Mouse (Mus musculus) kidney, embryonic 14.5 days (tissue): ENCODE measurements at regions not wholly inside any gene's neighbourhood (a gene's known extent, or its start where the extent isn't known, plus 50 kb on each side); places are given as distances from the start of the nearest gene placed in this dataset.
"Not testable (repeated sequence)": the region's sequence is repeated elsewhere in the genome, so short reads cannot be mapped to it uniquely, and the experiment has no call there.

Experiments used
- ATAC-seq: fragments of 200-750 bp; cut with Nextera tagmentation; 2 replicates; pipeline ENCODE4 v1.8.0; 2017; ENCODE audit warnings: moderate number of reproducible peaks, mild to moderate bottlenecking, moderate TSS enrichment, moderate library complexity; ENCODE audit not compliant: low FRiP score, low TSS enrichment
- H3K27ac ChIP-seq: fragments of 300-500 bp; sonication (generic); 2 replicates; pipeline ENCODE4 v1.5.1; 2014; ENCODE audit warnings: low read depth, mild to moderate bottlenecking, low read length, moderate library complexity, mixed read lengths
- H3K27me3 ChIP-seq: fragments of 300-500 bp; sonication (generic); 2 replicates; pipeline ENCODE4 v1.6.1; 2014; ENCODE audit warnings: mild to moderate bottlenecking, low read length; ENCODE audit not compliant: control insufficient read depth, insufficient read depth
- H3K36me3 ChIP-seq: fragments of 300-500 bp; sonication (generic); 2 replicates; pipeline ENCODE4 v1.6.1; 2014; ENCODE audit warnings: low read length, mixed read lengths; ENCODE audit not compliant: control insufficient read depth, insufficient read depth
- H3K4me1 ChIP-seq: fragments of 300-500 bp; sonication (generic); 2 replicates; pipeline ENCODE4 v1.6.1; 2014; ENCODE audit warnings: low read length, mixed read lengths; ENCODE audit not compliant: control insufficient read depth, insufficient read depth
- H3K4me2 ChIP-seq: fragments of 300-500 bp; sonication (generic); replicated peaks from 2 replicates; pipeline ENCODE4 v1.6.1; 2014; ENCODE audit warnings: low read depth, mild to moderate bottlenecking, low read length
- H3K4me3 ChIP-seq: fragments of 300-500 bp; sonication (generic); 2 replicates; pipeline ENCODE4 v1.5.1; 2014; ENCODE audit warnings: mild to moderate bottlenecking, low read length
- H3K9ac ChIP-seq: fragments of 300-500 bp; sonication (generic); 2 replicates; pipeline ENCODE4 v1.6.1; 2014; ENCODE audit warnings: low read depth, mild to moderate bottlenecking, low read length, moderate library complexity
- H3K9me3 ChIP-seq: fragments of 300-500 bp; sonication (generic); 2 replicates; pipeline ENCODE4 v1.6.1; 2016; ENCODE audit warnings: low read length; ENCODE audit not compliant: control insufficient read depth
- WGBS: fragments of 180-500 bp; shearing (Covaris S2); extraction: QIAGEN DNeasy Blood & Tissue Kit; methylation state at CpG from one replicate; pipeline ENCODE4 v1.1.7; 2014; 5-methylcytosine and 5-hydroxymethylcytosine counted together

DNA sequence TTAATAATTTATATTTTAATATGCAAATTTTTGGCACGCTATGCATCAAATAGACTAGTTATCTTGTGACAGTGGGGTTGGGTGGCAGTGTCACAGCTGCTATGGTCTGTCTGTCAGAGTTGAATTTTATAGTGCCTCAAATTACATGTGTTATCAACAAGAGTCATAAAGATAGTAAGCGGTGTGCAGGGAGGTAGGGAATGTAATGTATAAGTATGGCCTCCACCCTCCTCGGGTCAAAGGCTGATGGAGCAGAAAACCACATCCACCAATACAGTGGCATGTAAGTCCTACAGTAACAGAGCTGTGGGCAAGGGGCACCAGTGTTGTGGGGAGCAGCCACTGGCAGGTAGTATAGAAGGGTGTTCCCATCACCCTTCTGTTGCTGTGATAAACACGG lies 72.9 kb downstream of the Adra2a start:
- Histone ChIP-seq H3K36me3 (no peaks in the 10 kb centered on the region), H3K27me3 (peaks cover 3% of the 10 kb centered on the region; the same call in 1 of the 2 replicates), H3K9me3 (no peaks in the 10 kb centered on the region), H3K27ac (no peak overlapping the region), H3K4me3 (no peak overlapping the region), H3K4me1 (no peaks in the 10 kb centered on the region), H3K9ac (no peak overlapping the region), H3K4me2 (no peak overlapping the region)
- 57% methylated on average over 4 of the region's 4 CpGs for WGBS
- ATAC-seq: no peak

GRCm38 (mm10) chr19:54117676-54118075 lies 73.7 kb downstream of the Adra2a start:
- WGBS: 25% methylated on average over 11 of the region's 11 CpGs
- ATAC-seq: no peak
- Histone ChIP-seq H3K4me2 (no peak overlapping the region), H3K9ac (no peak overlapping the region), H3K4me1 (no peaks in the 10 kb centered on the region), H3K27me3 (peaks cover 3% of the 10 kb centered on the region; the same call in 1 of the 2 replicates), H3K9me3 (no peaks in the 10 kb centered on the region), H3K4me3 (no peak overlapping the region), H3K27ac (no peak overlapping the region), H3K36me3 (no peaks in the 10 kb centered on the region)

DNA sequence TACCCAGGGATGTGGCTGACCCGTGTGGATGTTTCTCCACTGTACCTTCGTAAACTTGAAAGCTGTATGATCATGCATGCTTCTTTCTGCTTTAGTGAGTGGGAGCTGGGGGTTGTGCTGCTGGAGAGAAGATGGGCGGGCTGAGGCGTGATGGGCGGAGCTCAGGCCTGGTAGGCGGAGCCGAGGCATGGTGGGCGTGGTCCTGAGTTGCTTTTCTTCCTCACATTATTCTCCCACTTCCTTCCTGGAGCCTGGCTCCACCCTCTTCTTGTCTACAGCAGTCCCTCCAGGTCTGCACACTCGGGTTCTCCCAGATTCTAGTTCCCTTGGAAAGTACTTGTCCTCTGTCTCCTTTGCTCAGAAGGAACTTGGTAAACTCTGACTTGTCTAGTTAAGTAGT lies 79.6 kb downstream of the Adra2a start:
- Histone ChIP-seq H3K4me3 (no peak overlapping the region), H3K36me3 (no peaks in the 10 kb centered on the region), H3K9me3 (no peaks in the 10 kb centered on the region), H3K4me2 (no peak overlapping the region), H3K4me1 (no peaks in the 10 kb centered on the region), H3K27me3 (no peaks in the 10 kb centered on the region; the same call in 1 of the 2 replicates), H3K27ac (no peak overlapping the region), H3K9ac (no peak overlapping the region)
- ATAC-seq: no peak
- WGBS: 83% methylated on average over 9 of the region's 9 CpGs

- not testable (repeated sequence) for H3K4me2 ChIP-seq, H3K4me3 ChIP-seq, H3K9me3 ChIP-seq, ATAC-seq, H3K27ac ChIP-seq, H3K4me1 ChIP-seq, H3K27me3 ChIP-seq, H3K36me3 ChIP-seq, H3K9ac ChIP-seq
- WGBS: 96% methylated on average over 1 of the region's 1 CpGs
Measured at GRCm38 (mm10) chr19:54151766-54152165, 107.8 kb downstream of the Adra2a start.

GRCm38 (mm10) chr19:54154400-54154799 lies 110.4 kb downstream of the Adra2a start:
- Histone ChIP-seq H3K4me2 (no peak overlapping the region), H3K27me3 (no peaks in the 10 kb centered on the region), H3K9me3 (no peaks in the 10 kb centered on the region), H3K9ac (no peak overlapping the region), H3K4me3 (no peak overlapping the region), H3K36me3 (no peaks in the 10 kb centered on the region), H3K27ac (no peak overlapping the region), H3K4me1 (0 out of 2 replicates have a peak, but pooled peaks cover 2% of the 10 kb centered on the region)
- ATAC-seq: no peak
- 63% methylated on average over 4 of the region's 4 CpGs for WGBS

DNA sequence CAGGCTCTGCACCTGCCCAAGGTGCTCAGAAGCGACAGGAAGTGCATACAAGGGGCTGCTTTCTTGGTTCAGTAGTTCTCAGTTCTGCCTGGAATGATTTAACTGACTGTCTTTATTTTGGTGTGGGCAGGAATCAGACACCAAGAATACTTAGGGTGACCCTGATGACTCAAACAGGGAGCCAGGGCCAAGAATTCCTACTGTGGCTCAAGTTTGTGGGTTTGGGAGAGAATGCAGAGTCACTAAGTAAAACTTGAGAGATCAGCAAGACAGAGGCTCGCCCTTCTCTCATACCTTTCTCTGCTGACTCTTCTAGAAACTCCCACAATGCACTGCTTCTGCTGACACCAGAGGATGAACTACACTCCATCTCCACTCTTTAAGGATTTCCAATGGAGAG lies 126.4 kb downstream of the Adra2a start:
- Histone ChIP-seq H3K4me2 (no peak overlapping the region), H3K4me1 (no peaks in the 10 kb centered on the region), H3K9ac (no peak overlapping the region), H3K9me3 (no peaks in the 10 kb centered on the region), H3K36me3 (no peaks in the 10 kb centered on the region), H3K27me3 (no peaks in the 10 kb centered on the region), H3K4me3 (no peak overlapping the region), H3K27ac (no peak overlapping the region)
- no peak for ATAC-seq
- 46% methylated on average over 2 of the region's 2 CpGs for WGBS

- no peak for ATAC-seq
- H3K4me3 ChIP-seq: no peak overlapping the region
- 89% methylated on average over 14 of the region's 14 CpGs for WGBS
Measured at GRCm38 (mm10) chr19:54174090-54175055, 130.4 kb downstream of the Adra2a start.

DNA sequence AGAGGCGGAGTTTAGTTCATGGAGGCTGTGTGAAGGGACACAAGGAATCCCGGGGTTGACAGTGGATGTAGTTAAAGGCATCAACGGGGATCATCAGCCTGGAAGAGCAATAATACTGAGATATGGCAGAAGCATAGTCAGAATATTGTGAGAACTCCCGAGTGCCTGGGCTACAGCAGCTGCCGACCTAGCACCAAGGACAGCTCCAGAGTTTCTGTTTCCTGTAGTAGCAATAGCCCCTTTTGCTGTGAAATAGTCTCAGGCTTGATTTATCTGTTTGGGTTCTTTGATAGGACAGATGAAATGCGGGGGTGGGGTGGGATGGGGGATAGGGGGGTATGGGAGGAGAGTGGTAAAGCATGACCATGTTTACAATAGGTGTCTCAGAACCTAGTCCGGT lies 131.8 kb downstream of the Adra2a start:
- no peaks in the 10 kb centered on the region for H3K36me3 ChIP-seq
- no peak overlapping the region for H3K9ac ChIP-seq
- no peaks in the 10 kb centered on the region for H3K27me3 ChIP-seq
- no peak overlapping the region for H3K4me3 ChIP-seq
- H3K4me1 ChIP-seq: no peaks in the 10 kb centered on the region
- no peak overlapping the region for H3K27ac ChIP-seq
- 26% methylated on average over 7 of the region's 7 CpGs for WGBS
- H3K4me2 ChIP-seq: no peak overlapping the region
- no peak for ATAC-seq
- H3K9me3 ChIP-seq: no peaks in the 10 kb centered on the region

More at GRCm38 (mm10) chr19:54174090-54175055, 130.4 kb downstream of the Adra2a start:
- no peak overlapping the region for H3K27ac ChIP-seq
- no peaks in the 10 kb centered on the region for H3K36me3 ChIP-seq
- no peak overlapping the region for H3K9ac ChIP-seq
- H3K9me3 ChIP-seq: no peaks in the 10 kb centered on the region
- H3K27me3 ChIP-seq: no peaks in the 10 kb centered on the region
- H3K4me1 ChIP-seq: no peaks in the 10 kb centered on the region
- H3K4me2 ChIP-seq: no peak overlapping the region

DNA sequence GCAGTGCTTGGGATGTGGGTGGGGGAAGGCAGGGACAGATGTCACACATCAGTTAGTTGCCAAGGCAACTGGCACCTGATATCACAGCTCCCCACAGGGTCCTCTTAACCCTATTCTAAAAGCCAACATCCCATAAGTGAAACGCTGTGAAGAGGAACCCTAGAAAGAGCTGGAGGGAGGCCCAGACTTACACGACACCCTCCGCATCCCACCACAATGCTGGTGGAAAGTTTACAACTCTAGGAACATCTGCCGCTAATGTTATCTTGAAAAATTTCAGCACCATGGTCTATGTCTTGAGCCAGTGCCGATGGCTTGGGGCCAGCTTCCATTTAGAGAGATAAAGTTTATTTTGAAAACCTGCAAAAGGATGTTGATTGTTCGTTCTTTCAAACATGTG lies 133.5 kb downstream of the Adra2a start:
- no peak for ATAC-seq

More for the DNA sequence above, 133.5 kb downstream of the Adra2a start:
- WGBS: 81% methylated on average over 6 of the region's 6 CpGs
- Histone ChIP-seq H3K9ac (no peak overlapping the region), H3K4me3 (no peak overlapping the region), H3K36me3 (no peaks in the 10 kb centered on the region), H3K4me1 (no peaks in the 10 kb centered on the region), H3K27me3 (no peaks in the 10 kb centered on the region), H3K4me2 (no peak overlapping the region), H3K27ac (no peak overlapping the region), H3K9me3 (no peaks in the 10 kb centered on the region)
